ENCODE assay signal across 19 mouse cellular contexts in the genomic region with DNA sequence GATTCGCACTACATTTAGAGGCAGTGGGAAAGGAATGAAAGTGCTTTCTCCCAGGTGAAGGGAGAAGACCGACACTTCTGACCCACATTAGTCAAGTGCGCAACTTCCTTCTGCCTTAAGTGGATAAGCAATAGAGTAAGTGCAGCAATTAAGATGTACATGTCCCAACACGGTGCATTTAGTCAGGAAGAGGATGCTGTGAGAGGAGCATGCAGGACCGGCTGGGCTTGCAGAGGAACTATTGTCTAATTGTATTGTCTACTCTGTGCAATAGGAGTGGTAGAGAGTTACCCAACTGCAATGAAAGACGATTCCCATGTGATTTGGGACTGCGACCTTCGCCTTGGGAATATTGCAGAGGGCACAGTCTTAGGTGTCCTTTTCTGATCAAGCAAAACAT. TPM values are rescaled to one million over a fixed set of nuclear protein-coding genes. Genes with fewer than 3 reads are reported as not detected.
"Had no signal": no experiment of that assay in that cellular context is flagged by ENCODE, and none has a peak within 500 bp of the region (broad histone marks: within the 10 kb centered on the region; RNA-seq: fewer than 3 reads in every experiment).

No protein-coding gene starts in this region.

- H3K36me3 ChIP-seq: neural tube, embryonic 13.5 days; neural tube, embryonic 15.5 days; stomach, embryonic 15.5 days had no signal

- H3K4me1 ChIP-seq: neural tube, embryonic 13.5 days; neural tube, embryonic 15.5 days; stomach, embryonic 15.5 days had no signal

- H3K27ac ChIP-seq: neural tube, embryonic 13.5 days; neural tube, embryonic 15.5 days; stomach, embryonic 15.5 days; stomach, postnatal 0 days had no signal

- DNase-seq: retina, postnatal 1 day; right cerebral cortex, adult 18-20 months; right cerebral cortex, postnatal 14 days; right cerebral cortex, postnatal 25 days; right cerebral cortex, postnatal 4 days; spleen, adult 18-20 months; thymus, adult 18-20 months; thymus, adult 2 months; thymus, postnatal 14 days; thymus, postnatal 25 days; thymus, postnatal 36 days; thymus, postnatal 4 days had no signal

- H3K9me3 ChIP-seq: neural tube, embryonic 13.5 days; neural tube, embryonic 15.5 days; stomach, embryonic 15.5 days had no signal

- H3K4me3 ChIP-seq: neural tube, embryonic 13.5 days; neural tube, embryonic 15.5 days; stomach, embryonic 15.5 days had no signal

- H3K27me3 ChIP-seq: neural tube, embryonic 13.5 days; neural tube, embryonic 15.5 days; stomach, embryonic 15.5 days had no signal

RNA-seq across cellular contexts. Expression of gene Sptssb, which starts 30.2 kb away (rescaled TPM):
- total RNA-seq: neutrophil, adult 5-6 weeks had no signal
- polyA plus RNA-seq: spleen, adult 2 months; testis, adult 2 months had no signal
